Mouse (Mus musculus) CH12.LX (cell line): Measurements from ENCODE around the gene Pde4d.

ENCODE experiments used
- CHD2 ChIP-seq: IDR thresholded peaks from 2 replicates; pipeline ENCODE4 v1.6.1; 2011; ENCODE audit warnings: low read length, improper control_type of control experiment
- EP300 ChIP-seq: IDR thresholded peaks from 2 replicates; pipeline ENCODE4 v1.6.1; 2011; ENCODE audit warnings: low read length, improper control_type of control experiment
- TCF12 ChIP-seq: IDR thresholded peaks from 2 replicates; pipeline ENCODE4 v1.6.1; 2014; ENCODE audit warnings: low read depth, mild to moderate bottlenecking, inconsistent platforms, low read length, improper control_type of control experiment

GRCm38 (mm10) chr13:109374465-109374864 lies 924.7 kb downstream of the Pde4d start:
- TF ChIP-seq CHD2: no peak
- TF ChIP-seq EP300: no peak
- no peak for TF ChIP-seq TCF12
